Mouse (Mus musculus) olfactory bulb, adult 2 months (tissue): ENCODE measurements at regions not wholly inside any gene's neighbourhood (a gene's known extent, or its start where the extent isn't known, plus 50 kb on each side); places are given as distances from the start of the nearest gene placed in this dataset.

Source experiments
- H3K27ac ChIP-seq: fragments of 200-500 bp; 2 replicates; pipeline ENCODE4 v1.5.1; 2012; ENCODE audit warnings: low read depth, low read length; ENCODE audit not compliant: insufficient read depth
- H3K4me1 ChIP-seq: fragments of 200-500 bp; 2 replicates; pipeline ENCODE4 v1.6.1; 2012; ENCODE audit warnings: low read length; ENCODE audit not compliant: control insufficient read depth, insufficient read depth
- H3K4me3 ChIP-seq: fragments of 200-500 bp; 2 replicates; pipeline ENCODE4 v1.5.1; 2012; ENCODE audit warnings: mild to moderate bottlenecking, low read depth, low read length, moderate library complexity; ENCODE audit not compliant: insufficient read depth
- CTCF ChIP-seq: fragments of 200-500 bp; IDR thresholded peaks from 2 replicates; pipeline ENCODE4 v1.5.1; 2012; ENCODE audit warnings: low read depth, mild to moderate bottlenecking, low read length, moderate library complexity; ENCODE audit not compliant: insufficient read depth
- POLR2A ChIP-seq: fragments of 200-500 bp; IDR thresholded peaks from 2 replicates; pipeline ENCODE4 v1.6.1; 2012; ENCODE audit warnings: mild to moderate bottlenecking, low read depth, low read length, moderate library complexity; ENCODE audit not compliant: insufficient read depth
- WGBS: fragments of 180-500 bp; shearing (Covaris S2); methylation state at CpG from one replicate; pipeline ENCODE4 v1.1.7; 2018; 5-methylcytosine and 5-hydroxymethylcytosine counted together

GRCm38 (mm10) chr4:25488479-25489069 lies 207.0 kb upstream of the Ufl1 start:
- TF ChIP-seq CTCF (no peak), POLR2A (no peak)
- no peak overlapping the region for H3K27ac ChIP-seq
- no peak overlapping the region for H3K4me3 ChIP-seq
- 86% methylated on average over 1 of the region's 1 CpGs for WGBS
- H3K4me1 ChIP-seq = no peaks in the 10 kb centered on the region

DNA sequence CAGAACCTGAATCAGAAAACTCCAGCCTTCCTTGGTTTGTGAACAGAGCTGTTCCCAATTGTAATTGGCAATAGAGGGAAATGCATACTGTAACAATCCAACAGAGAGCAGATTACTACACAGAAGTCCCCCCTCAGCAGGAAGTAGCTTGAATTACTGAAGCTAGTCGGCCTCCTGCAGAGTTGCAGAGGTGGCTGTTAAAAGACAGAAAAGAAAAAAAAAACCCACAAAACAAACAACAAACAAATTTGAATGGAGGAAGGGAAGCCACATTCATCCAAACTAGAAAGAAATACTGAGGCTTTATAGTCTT lies 202.0 kb upstream of the Ufl1 start:
- Histone ChIP-seq H3K4me1 (peaks cover 3% of the 10 kb centered on the region; the same call in 1 of the 2 replicates), H3K27ac (0 out of 2 replicates have a peak overlapping the region, but pooled peaks have one; percentile 26), H3K4me3 (no peak overlapping the region)
- TF ChIP-seq POLR2A = no peak
- no peak for TF ChIP-seq CTCF
- 5% methylated on average over 1 of the region's 1 CpGs for WGBS

GRCm38 (mm10) chr4:25482933-25483620 lies 201.5 kb upstream of the Ufl1 start:
- WGBS = 25% methylated on average over 6 of the region's 6 CpGs
- 0 out of 2 replicates have a peak overlapping the region, but pooled peaks have one; percentile 26 for H3K27ac ChIP-seq
- H3K4me1 ChIP-seq = peaks cover 3% of the 10 kb centered on the region; the same call in 1 of the 2 replicates
- TF ChIP-seq CTCF = no peak
- no peak for TF ChIP-seq POLR2A
- H3K4me3 ChIP-seq = no peak overlapping the region

DNA sequence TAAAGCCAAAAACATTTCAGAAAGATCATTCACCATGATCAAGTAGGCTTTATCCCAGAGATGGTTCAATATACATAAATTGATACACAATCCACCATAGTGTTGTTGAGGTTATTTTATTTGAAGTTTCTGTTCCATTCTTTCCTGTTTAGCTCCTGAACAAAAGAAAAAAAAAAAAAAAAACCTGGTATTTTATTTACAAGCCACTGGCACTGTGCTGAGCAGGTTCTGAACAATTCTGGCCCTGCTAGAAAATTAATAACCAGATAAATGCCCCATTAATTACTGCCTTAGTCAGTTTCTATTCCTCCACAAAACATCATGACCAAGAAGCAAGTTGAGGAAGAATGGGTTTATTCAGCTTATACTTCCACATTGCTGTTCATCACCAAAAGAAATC lies 191.4 kb upstream of the Ufl1 start:
- Histone ChIP-seq H3K4me3 (no peak overlapping the region), H3K27ac (no peak overlapping the region), H3K4me1 (no peaks in the 10 kb centered on the region)
- no peak for TF ChIP-seq CTCF
- TF ChIP-seq POLR2A = no peak

DNA sequence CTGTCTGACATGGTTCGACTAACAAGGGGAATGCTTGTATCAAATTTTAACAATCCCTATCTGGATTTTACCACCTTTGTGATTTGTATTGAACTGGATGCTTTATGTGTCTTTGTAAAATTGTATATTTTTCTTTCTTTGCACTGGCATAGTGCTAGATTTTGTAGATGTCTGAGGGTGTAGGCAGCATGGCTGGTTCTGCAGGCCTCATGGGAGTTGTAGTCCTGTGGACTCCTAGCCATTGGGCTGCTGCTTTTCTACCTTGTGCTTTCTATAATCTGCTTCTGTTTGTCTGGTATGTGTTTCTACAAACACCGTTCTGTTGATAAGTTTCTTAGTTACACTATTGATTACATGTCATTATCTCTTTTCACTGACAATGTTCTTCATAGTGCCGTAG lies 184.9 kb upstream of the Ufl1 start:
- no peak overlapping the region for H3K27ac ChIP-seq
- no peak overlapping the region for H3K4me3 ChIP-seq
- TF ChIP-seq POLR2A = no peak
- TF ChIP-seq CTCF = no peak
- no peaks in the 10 kb centered on the region for H3K4me1 ChIP-seq
- 93% methylated on average over 3 of the region's 3 CpGs for WGBS

- Histone ChIP-seq H3K27ac (no peak overlapping the region), H3K4me3 (no peak overlapping the region), H3K4me1 (no peaks in the 10 kb centered on the region)
- WGBS = 33% methylated on average over 1 of the region's 1 CpGs
- TF ChIP-seq CTCF = no peak
Measured at GRCm38 (mm10) chr4:25464792-25465590, 183.4 kb upstream of the Ufl1 start.

- TF ChIP-seq CTCF = no peak
- TF ChIP-seq POLR2A = no peak
- WGBS = 86% methylated on average over 1 of the region's 1 CpGs
- Histone ChIP-seq H3K4me1 (no peaks in the 10 kb centered on the region), H3K27ac (no peak overlapping the region), H3K4me3 (no peak overlapping the region)
Measured at GRCm38 (mm10) chr4:25464069-25464468, 182.4 kb upstream of the Ufl1 start.

DNA sequence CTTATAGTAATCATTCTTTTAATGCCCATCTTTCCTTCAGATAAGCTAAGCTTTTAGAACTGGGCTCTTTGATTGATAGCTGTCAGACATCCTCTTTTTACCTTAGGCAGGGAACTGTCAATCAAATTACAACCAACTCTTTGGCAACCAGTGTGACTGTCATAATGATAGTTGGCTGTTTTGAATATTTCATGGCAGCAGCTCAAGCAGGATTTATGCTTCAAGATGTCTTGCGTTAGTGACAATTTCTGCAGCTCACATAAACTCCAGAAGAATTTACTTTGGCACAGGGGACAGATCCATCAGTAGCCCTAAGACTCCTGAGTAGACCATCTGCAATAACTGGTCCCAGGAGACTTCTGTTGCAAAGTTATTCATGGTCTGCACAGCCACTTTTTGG lies 178.5 kb upstream of the Ufl1 start:
- WGBS = 94% methylated on average over 1 of the region's 1 CpGs
- no peak for TF ChIP-seq POLR2A
- TF ChIP-seq CTCF = no peak
- Histone ChIP-seq H3K27ac (no peak overlapping the region), H3K4me3 (no peak overlapping the region), H3K4me1 (no peaks in the 10 kb centered on the region)

- Histone ChIP-seq H3K27ac (no peak overlapping the region), H3K4me1 (no peaks in the 10 kb centered on the region), H3K4me3 (no peak overlapping the region)
- WGBS = 77% methylated on average over 3 of the region's 3 CpGs
- TF ChIP-seq CTCF (no peak), POLR2A (no peak)
Measured at GRCm38 (mm10) chr4:25454752-25455151, 173.1 kb upstream of the Ufl1 start.
